Mouse (Mus musculus): Measurements from ENCODE around the gene Hrh2.

Gene Hrh2

GRCm38 (mm10) chr13:54192021-54192481, at the start of gene Hrh2:
Gene Hrh2, plus strand, starts transcription at chr13:54192129.
- Histone ChIP-seq H3K4me1 (replicated peaks; ENCODE audit: low read depth, low read length) (peaks cover 19% of the 10 kb centered on the region), H3K36me3 (ENCODE audit: insufficient read depth, low read length) (no peaks in the 10 kb centered on the region), H3K27me3 (ENCODE audit: insufficient read depth, low read length) (peaks cover 65% of the 10 kb centered on the region), H3K4me3 (replicated peaks; ENCODE audit: low read length) (peak within 1 kb of the TSS; percentile 80), H3K9me3 (ENCODE audit: low read length) (no peaks in the 10 kb centered on the region)
- TF ChIP-seq NANOG (IDR thresholded peaks at IDR 0.05; ENCODE audit: borderline replicate concordance, low read length) (no peak), POU5F1 (IDR thresholded peaks at IDR 0.05; ENCODE audit: borderline replicate concordance, low read length) (no peak), CTCF (conservative IDR thresholded peaks at IDR 0.05; ENCODE audit: low read length) (no peak)

- Histone ChIP-seq H3K4me1 (replicated peaks; ENCODE audit: low read depth, low read length) (peaks cover 10% of the 10 kb centered on the region), H3K36me3 (ENCODE audit: insufficient read depth, low read length) (no peaks in the 10 kb centered on the region), H3K4me3 (replicated peaks; ENCODE audit: low read length) (no peak overlapping the region), H3K27me3 (ENCODE audit: insufficient read depth, low read length) (no peaks in the 10 kb centered on the region), H3K9me3 (ENCODE audit: low read length) (peaks cover 1% of the 10 kb centered on the region; the same call in 1 of the 2 replicates)
- TF ChIP-seq CTCF (conservative IDR thresholded peaks at IDR 0.05; ENCODE audit: low read length) (no peak), POU5F1 (IDR thresholded peaks at IDR 0.05; ENCODE audit: borderline replicate concordance, low read length) (no peak), NANOG (IDR thresholded peaks at IDR 0.05; ENCODE audit: borderline replicate concordance, low read length) (no peak)
Measured at GRCm38 (mm10) chr13:54143788-54144187, 48.1 kb upstream of the Hrh2 start.

- Histone ChIP-seq H3K4me3 (replicated peaks; ENCODE audit: low read length) (no peak overlapping the region), H3K27me3 (ENCODE audit: insufficient read depth, low read length) (no peaks in the 10 kb centered on the region), H3K9me3 (ENCODE audit: low read length) (peaks cover 5% of the 10 kb centered on the region), H3K36me3 (ENCODE audit: insufficient read depth, low read length) (no peaks in the 10 kb centered on the region), H3K4me1 (replicated peaks; ENCODE audit: low read depth, low read length) (peaks cover 13% of the 10 kb centered on the region)
- TF ChIP-seq CTCF (conservative IDR thresholded peaks at IDR 0.05; ENCODE audit: low read length) (no peak), POU5F1 (IDR thresholded peaks at IDR 0.05; ENCODE audit: borderline replicate concordance, low read length) (no peak), NANOG (IDR thresholded peaks at IDR 0.05; ENCODE audit: borderline replicate concordance, low read length) (no peak)
Measured at GRCm38 (mm10) chr13:54144624-54145023, 47.3 kb upstream of the Hrh2 start.

- H3K4me1 ChIP-seq (replicated peaks; ENCODE audit: low read depth, low read length) = peaks cover 13% of the 10 kb centered on the region
- peaks cover 11% of the 10 kb centered on the region for H3K9me3 ChIP-seq (ENCODE audit: low read length)
- H3K27me3 ChIP-seq (ENCODE audit: insufficient read depth, low read length) = 0 out of 2 replicates have a peak, but pooled peaks cover 2% of the 10 kb centered on the region
- no peak overlapping the region for H3K4me3 ChIP-seq (replicated peaks; ENCODE audit: low read length)
- H3K36me3 ChIP-seq (ENCODE audit: insufficient read depth, low read length) = no peaks in the 10 kb centered on the region
- TF ChIP-seq POU5F1 (IDR thresholded peaks at IDR 0.05; ENCODE audit: borderline replicate concordance, low read length) (no peak), CTCF (conservative IDR thresholded peaks at IDR 0.05; ENCODE audit: low read length) (peak; percentile 64), NANOG (IDR thresholded peaks at IDR 0.05; ENCODE audit: borderline replicate concordance, low read length) (no peak)
Measured at GRCm38 (mm10) chr13:54147328-54147727, 44.6 kb upstream of the Hrh2 start.

GRCm38 (mm10) chr13:54152421-54152820, 39.5 kb upstream of the Hrh2 start:
- Histone ChIP-seq H3K36me3 (ENCODE audit: insufficient read depth, low read length) (no peaks in the 10 kb centered on the region), H3K4me1 (replicated peaks; ENCODE audit: low read depth, low read length) (peaks cover 51% of the 10 kb centered on the region), H3K9me3 (ENCODE audit: low read length) (peaks cover 11% of the 10 kb centered on the region), H3K27me3 (ENCODE audit: insufficient read depth, low read length) (peaks cover 13% of the 10 kb centered on the region), H3K4me3 (replicated peaks; ENCODE audit: low read length) (peak overlapping the region; percentile 66)
- TF ChIP-seq CTCF (conservative IDR thresholded peaks at IDR 0.05; ENCODE audit: low read length) (peak; percentile 42), NANOG (IDR thresholded peaks at IDR 0.05; ENCODE audit: borderline replicate concordance, low read length) (no peak)

GRCm38 (mm10) chr13:54152911-54153310, 39.0 kb upstream of the Hrh2 start:
- Histone ChIP-seq H3K4me1 (replicated peaks; ENCODE audit: low read depth, low read length) (peaks cover 55% of the 10 kb centered on the region), H3K36me3 (ENCODE audit: insufficient read depth, low read length) (no peaks in the 10 kb centered on the region), H3K9me3 (ENCODE audit: low read length) (peaks cover 11% of the 10 kb centered on the region), H3K4me3 (replicated peaks; ENCODE audit: low read length) (peak overlapping the region; percentile 66), H3K27me3 (ENCODE audit: insufficient read depth, low read length) (peaks cover 15% of the 10 kb centered on the region)
- TF ChIP-seq POU5F1 (IDR thresholded peaks at IDR 0.05; ENCODE audit: borderline replicate concordance, low read length) = no peak
- no peak for TF ChIP-seq CTCF (conservative IDR thresholded peaks at IDR 0.05; ENCODE audit: low read length)
- no peak for TF ChIP-seq NANOG (IDR thresholded peaks at IDR 0.05; ENCODE audit: borderline replicate concordance, low read length)

- Histone ChIP-seq H3K9me3 (ENCODE audit: low read length) (peaks cover 10% of the 10 kb centered on the region), H3K4me3 (replicated peaks; ENCODE audit: low read length) (peak overlapping the region; percentile 66), H3K27me3 (ENCODE audit: insufficient read depth, low read length) (peaks cover 15% of the 10 kb centered on the region), H3K4me1 (replicated peaks; ENCODE audit: low read depth, low read length) (peaks cover 62% of the 10 kb centered on the region), H3K36me3 (ENCODE audit: insufficient read depth, low read length) (no peaks in the 10 kb centered on the region)
- TF ChIP-seq NANOG (IDR thresholded peaks at IDR 0.05; ENCODE audit: borderline replicate concordance, low read length) (no peak), POU5F1 (IDR thresholded peaks at IDR 0.05; ENCODE audit: borderline replicate concordance, low read length) (no peak), CTCF (conservative IDR thresholded peaks at IDR 0.05; ENCODE audit: low read length) (no peak)
Measured at GRCm38 (mm10) chr13:54153672-54154218, 38.2 kb upstream of the Hrh2 start.

GRCm38 (mm10) chr13:54155822-54156221, 36.1 kb upstream of the Hrh2 start:
- H3K36me3 ChIP-seq (ENCODE audit: insufficient read depth, low read length) = no peaks in the 10 kb centered on the region
- no peaks in the 10 kb centered on the region for H3K9me3 ChIP-seq (ENCODE audit: low read length)
- H3K27me3 ChIP-seq (ENCODE audit: insufficient read depth, low read length) = peaks cover 19% of the 10 kb centered on the region
- no peak overlapping the region for H3K4me3 ChIP-seq (replicated peaks; ENCODE audit: low read length)
- TF ChIP-seq POU5F1 (IDR thresholded peaks at IDR 0.05; ENCODE audit: borderline replicate concordance, low read length) = no peak
- TF ChIP-seq NANOG (IDR thresholded peaks at IDR 0.05; ENCODE audit: borderline replicate concordance, low read length) = no peak
- TF ChIP-seq CTCF (conservative IDR thresholded peaks at IDR 0.05; ENCODE audit: low read length) = no peak
- H3K4me1 ChIP-seq (replicated peaks; ENCODE audit: low read depth, low read length) = peaks cover 76% of the 10 kb centered on the region

GRCm38 (mm10) chr13:54159256-54159655, 32.7 kb upstream of the Hrh2 start:
- TF ChIP-seq NANOG (IDR thresholded peaks at IDR 0.05; ENCODE audit: borderline replicate concordance, low read length) (peak; percentile 90), CTCF (conservative IDR thresholded peaks at IDR 0.05; ENCODE audit: low read length) (no peak), POU5F1 (IDR thresholded peaks at IDR 0.05; ENCODE audit: borderline replicate concordance, low read length) (peak; percentile 70; the same call in 1 of the 2 replicates)
- Histone ChIP-seq H3K9me3 (ENCODE audit: low read length) (no peaks in the 10 kb centered on the region), H3K4me3 (replicated peaks; ENCODE audit: low read length) (peak overlapping the region; percentile 41; the same call in 1 of the 2 replicates), H3K36me3 (ENCODE audit: insufficient read depth, low read length) (no peaks in the 10 kb centered on the region), H3K27me3 (ENCODE audit: insufficient read depth, low read length) (peaks cover 42% of the 10 kb centered on the region), H3K4me1 (replicated peaks; ENCODE audit: low read depth, low read length) (peaks cover 73% of the 10 kb centered on the region)
